Mouse (Mus musculus) sigmoid colon, adult 10 weeks (tissue): ENCODE data around the gene Amy2a4. TPM values are rescaled to one million over a fixed set of nuclear protein-coding genes. Genes with fewer than 3 reads are reported as not detected.

ENCODE experiments used
- polyA plus RNA-seq: library from polyadenylated mRNA; stranded (reverse); fragments of 350-450 nt; fragmentation: Illumina TruSeq; extraction: RNeasy Lipid Tissue Mini Kit (QIAGEN cat#74804); gene quantifications from one replicate; pipeline ENCODE4 v1.2.3, GENCODE M21; 2014; ENCODE audit warnings: low read depth, low replicate concordance

Gene Amy2a4
- 25.9 TPM for polyA plus RNA-seq

GRCm38 (mm10) chr3:113291349-113291748 is at the start of gene Amy2a4:
Gene Amy2a4, minus strand, starts transcription at chr3:113291449.

GRCm38 (mm10) chr3:113323952-113324351 is 32.7 kb upstream of the Amy2a4 start, which contains the start of gene Amy2a3:
Gene Amy2a3, minus strand, starts transcription at chr3:113324052.

GRCm38 (mm10) chr3:113258737-113259136 is 32.5 kb downstream of the Amy2a4 start, which contains the start of gene Amy2a5:
Gene Amy2a5, minus strand, starts transcription at chr3:113258837.

Other genes with a start within 250 kb of the Amy2a4 start
- gene Amy2a5, start 32.6 kb downstream of the Amy2a4 start, polyA plus RNA-seq: 18.1 TPM
- 25.9 TPM for gene Amy2a3, start 32.6 kb upstream of the Amy2a4 start, polyA plus RNA-seq
- gene Amy2a2, start 65.2 kb upstream of the Amy2a4 start, polyA plus RNA-seq: 25.9 TPM
- not detected for gene Amy2a1, start 241.0 kb upstream of the Amy2a4 start, polyA plus RNA-seq